Mouse (Mus musculus) liver, embryonic 14.5 days (tissue): ENCODE measurements around the gene Mrpl22.

Source experiments
- CTCF ChIP-seq: IDR thresholded peaks from 2 replicates; pipeline ENCODE4 v1.5.1; 2016; ENCODE audit warnings: antibody characterized with exemption, low read depth, control low read depth
- EP300 ChIP-seq: IDR thresholded peaks from 2 replicates; pipeline ENCODE4 v1.6.1; 2016; ENCODE audit warnings: antibody characterized with exemption, low read depth

DNA sequence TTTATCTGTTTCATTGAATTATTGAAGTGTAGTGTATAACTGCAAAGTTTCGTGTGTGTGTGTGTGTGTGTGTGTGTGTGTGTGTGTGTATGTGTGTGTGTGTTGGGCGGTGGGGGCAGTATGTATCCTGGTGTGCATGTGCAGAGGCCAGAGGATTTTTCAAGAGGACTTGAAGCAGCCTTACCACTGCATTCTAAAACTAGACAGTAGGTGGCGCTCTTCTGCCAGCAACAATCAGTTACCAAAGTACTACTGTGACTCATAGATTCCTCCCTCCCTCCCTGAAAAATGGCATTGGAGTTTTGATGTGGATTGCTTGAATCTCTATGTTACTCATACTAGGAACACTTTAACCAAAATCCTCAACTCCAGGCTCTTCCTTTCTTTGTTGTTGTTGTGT lies 8.1 kb downstream of the Mrpl22 start:
- TF ChIP-seq CTCF (peak; percentile 92), EP300 (no peak)
